Mouse (Mus musculus): ENCODE data around the gene Sft2d2. TPM values are rescaled to one million over a fixed set of nuclear protein-coding genes. Genes with fewer than 3 reads are reported as not detected.
A peak's percentile ranks its signal among the peaks of the same experiment; 100 is the strongest.

Gene Sft2d2
- polyA plus RNA-seq, 1 experiment from 2014 or later = 6.3 TPM

DNA sequence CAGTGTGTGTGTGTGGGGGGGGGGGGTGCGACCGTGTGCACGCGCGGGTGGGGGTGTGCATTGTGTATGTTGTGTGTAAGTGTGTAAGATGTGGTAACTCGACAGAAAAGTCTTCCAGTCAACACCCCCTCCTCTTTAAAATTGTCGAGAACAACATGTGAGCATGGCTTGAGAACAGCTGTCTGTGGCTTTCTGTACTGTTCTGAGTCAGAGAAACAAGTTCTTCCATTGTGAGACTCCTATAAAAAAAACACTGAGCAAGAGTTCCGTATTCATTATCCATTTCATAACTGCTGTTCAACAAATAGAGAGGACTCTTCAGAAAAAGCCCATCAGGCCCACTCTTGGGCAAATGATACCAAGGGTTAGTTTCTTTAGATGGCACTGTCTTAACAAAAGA, 6.5 kb upstream of the Sft2d2 start:
- Histone ChIP-seq H3K27ac (no peak overlapping the region), H3K4me3 (replicated peaks) (no peak overlapping the region), H3K36me3 (no peaks in the 10 kb centered on the region), H3K9ac (replicated peaks) (no peak overlapping the region), H3K4me1 (replicated peaks) (no peaks in the 10 kb centered on the region), H3K4me2 (replicated peaks) (no peak overlapping the region), H3K27me3 (no peaks in the 10 kb centered on the region), H3K9me3 (no peaks in the 10 kb centered on the region)
- no peak for ATAC-seq
- 87% methylated on average over 8 of the region's 8 CpGs for WGBS

DNA sequence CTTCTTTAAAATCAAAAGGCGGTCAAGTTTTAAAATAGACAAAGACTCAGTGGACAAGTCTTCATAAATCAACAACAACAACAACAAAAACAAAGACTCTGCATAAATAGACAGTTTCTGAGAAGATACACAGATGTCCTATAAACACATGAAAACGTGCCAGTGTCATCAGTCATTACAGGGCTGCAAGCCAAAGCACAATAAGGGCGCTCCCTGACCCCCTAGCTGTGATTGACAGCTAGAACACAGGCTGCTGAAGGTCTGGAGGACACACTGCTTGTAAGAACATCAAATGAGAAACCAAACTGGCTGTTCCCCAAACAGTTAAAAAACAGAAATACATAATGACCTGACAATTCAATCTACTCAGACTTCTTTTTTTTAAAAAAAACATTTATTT, 5.4 kb upstream of the Sft2d2 start:
- ATAC-seq = no peak
- no peaks in the 10 kb centered on the region for H3K36me3 ChIP-seq
- no peak overlapping the region for H3K4me2 ChIP-seq (replicated peaks)
- H3K9ac ChIP-seq (replicated peaks) = no peak overlapping the region
- H3K27ac ChIP-seq = no peak overlapping the region
- WGBS = 78% methylated on average over 3 of the region's 3 CpGs
- H3K27me3 ChIP-seq = peaks cover 10% of the 10 kb centered on the region
- no peak overlapping the region for H3K4me3 ChIP-seq (replicated peaks)
- no peaks in the 10 kb centered on the region for H3K9me3 ChIP-seq
- peaks cover 5% of the 10 kb centered on the region for H3K4me1 ChIP-seq (replicated peaks)

DNA sequence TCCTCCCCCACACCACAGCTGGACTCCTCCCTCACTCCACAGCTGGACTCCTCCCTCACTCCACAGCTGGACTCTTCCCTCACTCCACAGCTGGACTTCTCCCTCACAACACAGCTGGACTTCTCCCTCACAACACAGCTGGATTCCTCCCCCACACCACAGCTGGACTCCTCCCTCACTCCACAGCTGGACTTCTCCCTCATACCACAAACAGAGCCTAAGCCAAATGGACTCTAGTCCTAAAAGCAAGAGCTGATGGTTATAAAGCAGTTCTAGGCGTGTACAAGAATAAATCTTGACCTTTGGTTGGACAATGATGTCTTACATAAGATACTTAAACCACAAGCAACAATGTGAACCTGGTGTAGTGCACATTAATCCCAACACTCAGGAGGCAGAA, 4.7 kb upstream of the Sft2d2 start:
- no peak for ATAC-seq
- WGBS = 63% methylated on average over 1 of the region's 1 CpGs

DNA sequence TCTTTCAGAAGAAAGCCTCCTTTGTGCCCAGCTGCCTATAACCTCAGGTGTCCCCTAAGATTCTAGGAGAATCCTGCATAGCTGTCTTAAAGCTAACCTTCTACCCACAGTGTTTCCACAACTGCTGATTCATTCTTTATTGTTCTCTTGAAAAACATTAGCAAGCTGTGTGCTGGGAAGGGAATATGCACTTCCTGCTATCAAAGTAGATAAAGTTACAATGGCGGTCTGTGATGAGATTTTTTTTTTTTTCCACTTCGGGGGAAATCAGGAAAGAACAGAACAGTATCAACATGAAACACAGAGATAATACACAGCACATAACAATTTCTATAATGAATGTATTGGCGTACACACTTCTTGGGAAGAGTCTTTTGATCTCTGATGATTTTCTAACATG, 3.6 kb upstream of the Sft2d2 start:
- 87% methylated on average over 3 of the region's 3 CpGs for WGBS
- H3K4me3 ChIP-seq (replicated peaks) = no peak overlapping the region
- peaks cover 17% of the 10 kb centered on the region for H3K4me1 ChIP-seq (replicated peaks)
- ATAC-seq = no peak
- H3K27me3 ChIP-seq = peaks cover 23% of the 10 kb centered on the region
- no peak overlapping the region for H3K9ac ChIP-seq (replicated peaks)
- H3K4me2 ChIP-seq (replicated peaks) = no peak overlapping the region
- H3K9me3 ChIP-seq = no peaks in the 10 kb centered on the region
- H3K36me3 ChIP-seq = no peaks in the 10 kb centered on the region
- no peak overlapping the region for H3K27ac ChIP-seq

More for the DNA sequence above, 4.7 kb upstream of the Sft2d2 start:
- Histone ChIP-seq H3K4me1 (replicated peaks) (peaks cover 9% of the 10 kb centered on the region), H3K27me3 (peaks cover 15% of the 10 kb centered on the region), H3K36me3 (no peaks in the 10 kb centered on the region), H3K4me3 (replicated peaks) (no peak overlapping the region), H3K27ac (no peak overlapping the region), H3K9me3 (no peaks in the 10 kb centered on the region), H3K9ac (replicated peaks) (no peak overlapping the region), H3K4me2 (replicated peaks) (no peak overlapping the region)

DNA sequence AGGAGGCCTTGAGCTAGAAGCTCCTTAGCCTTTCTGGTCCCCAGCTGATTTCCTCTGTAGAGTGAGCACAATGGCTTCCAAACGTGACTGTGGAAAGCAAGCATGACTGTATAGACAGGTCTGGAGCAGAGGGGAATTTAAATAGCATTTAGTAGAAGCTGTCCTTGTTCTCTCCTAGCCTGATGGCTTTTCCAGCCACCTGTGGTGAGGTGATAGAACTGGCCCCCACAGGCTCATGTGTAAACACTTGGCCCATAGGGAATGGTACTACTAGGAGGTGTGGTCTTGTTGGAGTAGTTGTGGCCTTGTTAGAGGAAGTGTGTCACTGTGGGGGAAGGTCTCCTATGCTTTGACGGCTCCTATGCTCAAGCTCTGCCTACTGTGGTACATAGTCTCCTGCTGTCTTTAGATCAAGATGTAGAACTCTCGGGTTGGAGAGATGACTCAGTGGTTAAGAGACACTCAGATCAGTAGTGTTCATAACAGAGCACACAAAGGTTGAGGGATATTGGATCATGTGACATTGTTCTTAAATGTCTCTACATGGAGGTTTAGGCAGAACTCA, 1.2 kb upstream of the Sft2d2 start:
- no peak for ATAC-seq
- WGBS = 74% methylated on average over 3 of the region's 3 CpGs

DNA sequence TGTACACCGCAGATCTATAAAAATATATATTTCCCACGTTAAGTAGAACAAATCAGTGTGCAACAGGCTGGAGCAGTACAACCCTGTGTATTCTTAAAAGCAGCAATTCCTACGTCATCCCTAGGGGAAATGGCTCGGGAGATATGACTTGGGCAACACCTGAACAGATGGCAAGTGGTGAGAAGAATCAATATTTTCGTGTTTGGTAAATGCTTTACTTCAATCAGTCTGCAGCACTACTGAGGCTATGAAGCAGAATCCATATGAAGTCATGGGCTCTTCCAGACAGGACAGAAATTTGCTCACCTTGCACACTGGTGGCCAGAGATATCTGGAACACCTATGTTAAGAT, 400 bp upstream of the Sft2d2 start:
- Histone ChIP-seq H3K9me3 (no peaks in the 10 kb centered on the region), H3K27ac (no peak overlapping the region), H3K4me3 (replicated peaks) (peak overlapping the region; percentile 74), H3K36me3 (no peaks in the 10 kb centered on the region), H3K27me3 (peaks cover 23% of the 10 kb centered on the region), H3K9ac (replicated peaks) (peak overlapping the region; percentile 64; the same call in 1 of the 2 replicates), H3K4me1 (replicated peaks) (peaks cover 17% of the 10 kb centered on the region), H3K4me2 (replicated peaks) (peak overlapping the region; percentile 97)
- WGBS = 11% methylated on average over 5 of the region's 5 CpGs
- ATAC-seq = no peak

More for the DNA sequence above, 1.2 kb upstream of the Sft2d2 start:
- peaks cover 23% of the 10 kb centered on the region for H3K27me3 ChIP-seq
- peaks cover 17% of the 10 kb centered on the region for H3K4me1 ChIP-seq (replicated peaks)
- H3K9me3 ChIP-seq = no peaks in the 10 kb centered on the region
- no peak overlapping the region for H3K27ac ChIP-seq
- no peak overlapping the region for H3K4me2 ChIP-seq (replicated peaks)
- no peak overlapping the region for H3K9ac ChIP-seq (replicated peaks)
- H3K36me3 ChIP-seq = no peaks in the 10 kb centered on the region
- H3K4me3 ChIP-seq (replicated peaks) = no peak overlapping the region

DNA sequence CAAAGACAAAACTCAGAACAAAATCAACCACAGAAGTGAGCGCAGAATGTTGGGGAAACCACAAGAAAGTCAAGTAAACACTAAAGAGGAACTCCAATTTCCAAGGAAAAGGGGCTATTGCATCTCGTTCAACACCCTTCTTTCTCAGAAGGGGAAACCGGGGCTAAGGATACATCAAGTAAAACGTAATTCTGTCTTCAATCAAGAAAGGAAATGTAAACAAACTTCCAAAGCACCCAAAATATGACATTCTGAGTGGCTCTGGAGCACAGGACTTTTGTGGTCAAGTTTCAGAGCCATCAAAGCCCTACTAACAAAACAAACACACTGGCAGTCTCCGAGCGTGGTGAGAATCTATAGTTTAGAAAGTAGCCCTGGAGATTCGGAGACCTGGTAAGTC, 812 bp downstream of the Sft2d2 start:
- Histone ChIP-seq H3K27ac (no peak overlapping the region), H3K36me3 (no peaks in the 10 kb centered on the region), H3K27me3 (peaks cover 23% of the 10 kb centered on the region), H3K4me2 (replicated peaks) (peak overlapping the region; percentile 97), H3K4me1 (replicated peaks) (peaks cover 17% of the 10 kb centered on the region), H3K9ac (replicated peaks) (peak overlapping the region; percentile 64; the same call in 1 of the 2 replicates), H3K4me3 (replicated peaks) (peak overlapping the region; percentile 74), H3K9me3 (no peaks in the 10 kb centered on the region)
- no peak for ATAC-seq
- 22% methylated on average over 7 of the region's 7 CpGs for WGBS

DNA sequence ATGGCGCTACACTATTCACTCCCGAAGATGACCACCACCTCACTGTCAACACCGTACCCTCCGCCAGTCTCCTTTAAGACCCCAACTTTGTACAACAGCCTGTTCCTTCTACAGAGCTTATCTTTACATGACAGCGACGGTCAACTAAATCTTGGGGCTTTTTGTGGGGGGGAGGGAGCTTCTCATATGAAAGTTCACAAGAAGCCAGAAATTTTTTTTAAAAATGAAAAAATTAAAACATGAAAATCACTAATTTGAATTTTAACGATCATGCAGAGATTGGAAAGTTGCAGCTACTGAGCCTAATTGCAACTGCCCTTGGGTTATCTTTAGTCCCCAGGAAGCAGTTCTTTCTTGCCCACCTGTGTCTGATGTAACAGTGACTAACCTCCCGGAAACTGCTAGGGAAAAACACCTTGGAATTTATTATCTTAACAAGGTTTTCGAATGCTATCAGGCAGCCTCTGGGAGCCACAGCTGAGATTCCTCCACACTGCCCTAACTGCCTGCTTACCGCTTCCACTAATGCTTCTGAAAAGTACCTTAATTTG, 1.4 kb downstream of the Sft2d2 start:
- Histone ChIP-seq H3K4me2 (replicated peaks) (no peak overlapping the region), H3K4me1 (replicated peaks) (peaks cover 17% of the 10 kb centered on the region), H3K27ac (no peak overlapping the region), H3K36me3 (no peaks in the 10 kb centered on the region), H3K4me3 (replicated peaks) (no peak overlapping the region), H3K9ac (replicated peaks) (no peak overlapping the region), H3K27me3 (peaks cover 23% of the 10 kb centered on the region), H3K9me3 (no peaks in the 10 kb centered on the region)
- ATAC-seq = no peak
- WGBS = 85% methylated on average over 10 of the region's 10 CpGs

DNA sequence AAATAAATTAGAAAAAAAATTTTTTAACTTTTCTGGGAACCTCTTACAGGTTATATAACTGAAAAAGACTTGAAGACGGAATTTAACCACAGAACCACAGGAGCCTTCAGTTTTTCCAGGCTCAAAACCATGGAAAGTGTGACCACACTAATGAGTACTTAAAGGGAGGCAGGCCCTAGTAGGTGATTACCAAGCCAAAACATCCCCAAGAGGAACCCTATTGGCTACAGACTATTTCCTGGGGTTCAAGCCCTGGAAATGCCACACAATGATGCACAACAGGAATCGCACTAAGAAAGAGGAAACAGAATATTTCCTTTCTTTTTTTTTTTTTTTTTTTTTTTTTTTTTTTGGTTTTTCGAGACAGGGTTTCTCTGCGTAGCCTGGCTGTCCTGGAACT, 2.1 kb downstream of the Sft2d2 start:
- peaks cover 23% of the 10 kb centered on the region for H3K4me1 ChIP-seq (replicated peaks)
- no peak overlapping the region for H3K9ac ChIP-seq (replicated peaks)
- H3K4me2 ChIP-seq (replicated peaks) = no peak overlapping the region
- no peaks in the 10 kb centered on the region for H3K36me3 ChIP-seq
- ATAC-seq = no peak
- no peak overlapping the region for H3K4me3 ChIP-seq (replicated peaks)
- H3K9me3 ChIP-seq = no peaks in the 10 kb centered on the region
- no peak overlapping the region for H3K27ac ChIP-seq
- H3K27me3 ChIP-seq = peaks cover 23% of the 10 kb centered on the region
- WGBS = 94% methylated on average over 4 of the region's 4 CpGs

DNA sequence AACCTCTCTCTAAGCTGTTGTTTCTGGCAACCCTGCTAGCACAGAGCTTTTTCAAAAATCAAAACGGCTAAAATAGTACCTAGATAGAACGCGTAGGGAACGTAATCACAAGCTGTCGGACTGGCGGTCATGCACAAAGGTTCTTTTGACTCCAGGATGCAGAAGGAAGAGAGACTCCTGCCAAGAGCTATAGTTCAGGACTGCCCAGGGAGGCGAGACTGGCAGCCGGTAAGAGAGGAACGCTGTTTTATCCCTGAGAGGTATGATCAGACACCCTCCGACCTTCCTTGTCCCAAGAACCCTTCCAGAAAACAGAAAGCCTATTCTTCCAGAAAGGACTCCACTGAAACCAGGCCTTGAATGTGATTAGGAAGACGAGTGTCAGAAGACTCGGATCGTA, 2.6 kb downstream of the Sft2d2 start:
- H3K27me3 ChIP-seq = peaks cover 23% of the 10 kb centered on the region
- no peak overlapping the region for H3K4me3 ChIP-seq (replicated peaks)
- no peak overlapping the region for H3K27ac ChIP-seq
- no peak overlapping the region for H3K9ac ChIP-seq (replicated peaks)
- no peak overlapping the region for H3K4me2 ChIP-seq (replicated peaks)
- 59% methylated on average over 13 of the region's 13 CpGs for WGBS
- H3K4me1 ChIP-seq (replicated peaks) = peaks cover 24% of the 10 kb centered on the region
- no peak for ATAC-seq
- no peaks in the 10 kb centered on the region for H3K9me3 ChIP-seq
- H3K36me3 ChIP-seq = no peaks in the 10 kb centered on the region

DNA sequence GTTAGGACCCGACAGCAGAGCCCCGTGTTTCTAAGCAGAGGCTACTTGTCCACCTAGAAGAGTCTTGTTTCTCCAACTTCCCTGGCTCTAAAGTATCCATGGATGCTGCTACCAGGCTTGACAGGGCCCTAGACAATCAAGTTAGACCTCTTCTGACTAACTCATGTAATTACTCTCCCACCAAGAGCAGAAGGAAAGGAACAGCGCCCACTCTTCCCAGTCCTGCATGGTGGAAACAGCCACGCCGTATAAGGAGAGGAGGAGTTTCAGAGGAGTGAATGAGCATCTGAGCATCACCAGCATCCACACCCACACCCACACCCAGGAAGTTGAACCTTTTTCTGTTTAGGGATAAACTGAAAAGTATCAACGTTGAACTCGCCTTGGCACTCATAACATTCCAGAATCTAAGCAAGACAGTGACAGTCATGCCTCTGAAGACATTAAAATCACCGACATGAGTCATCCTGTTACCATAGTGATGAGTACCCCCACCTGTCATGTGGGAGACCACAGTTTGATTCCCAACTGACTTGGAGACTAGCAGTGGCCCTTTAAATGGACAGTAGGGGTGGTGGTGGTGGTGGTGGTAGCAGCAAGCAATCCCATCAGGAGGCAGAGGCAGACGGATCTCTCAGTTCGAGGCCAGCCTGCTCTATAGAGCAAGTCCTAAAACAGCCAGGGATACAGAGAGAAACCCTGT, 3.5 kb downstream of the Sft2d2 start:
- Histone ChIP-seq H3K4me2 (replicated peaks) (no peak overlapping the region), H3K36me3 (no peaks in the 10 kb centered on the region), H3K27me3 (peaks cover 23% of the 10 kb centered on the region), H3K27ac (no peak overlapping the region), H3K4me3 (replicated peaks) (no peak overlapping the region), H3K9ac (replicated peaks) (no peak overlapping the region), H3K9me3 (no peaks in the 10 kb centered on the region), H3K4me1 (replicated peaks) (peaks cover 24% of the 10 kb centered on the region)
- no peak for ATAC-seq
- 92% methylated on average over 10 of the region's 10 CpGs for WGBS

DNA sequence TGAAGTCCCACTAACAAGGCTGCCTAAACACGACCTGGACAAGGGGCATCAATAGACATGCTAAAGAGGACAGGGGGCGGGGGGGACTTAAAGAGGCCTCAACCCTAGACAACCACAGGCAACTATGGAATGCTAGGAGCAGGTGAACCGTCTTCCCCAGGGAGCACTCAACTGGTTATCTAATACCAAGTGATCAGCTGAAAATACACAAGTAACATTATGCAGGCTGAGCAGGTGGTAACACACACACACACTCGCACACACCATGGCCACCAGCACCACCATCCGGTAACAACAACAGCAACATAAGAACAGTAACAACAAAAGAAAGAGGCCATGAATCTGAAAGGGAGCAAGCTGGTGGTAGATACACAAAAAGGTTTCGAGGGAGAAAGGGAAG, 4.2 kb downstream of the Sft2d2 start:
- Histone ChIP-seq H3K4me2 (replicated peaks) (no peak overlapping the region), H3K9me3 (no peaks in the 10 kb centered on the region), H3K36me3 (no peaks in the 10 kb centered on the region), H3K4me1 (replicated peaks) (peaks cover 25% of the 10 kb centered on the region), H3K27ac (no peak overlapping the region), H3K4me3 (replicated peaks) (no peak overlapping the region), H3K9ac (replicated peaks) (no peak overlapping the region), H3K27me3 (peaks cover 17% of the 10 kb centered on the region)
- 67% methylated on average over 6 of the region's 6 CpGs for WGBS
- ATAC-seq = no peak

All from midbrain, embryonic 13.5 days (tissue).